Mouse (Mus musculus): ENCODE data around the gene Pdcd5. TPM values are rescaled to one million over a fixed set of nuclear protein-coding genes. Genes with fewer than 3 reads are reported as not detected.

The Pdcd5 gene
- polyA plus RNA-seq, 1 experiment from 2014 or later = 260 TPM

GRCm38 (mm10) chr7:35683409-35684122 lies 36.2 kb upstream of the Pdcd5 start:
- no peak overlapping the region for H3K4me2 ChIP-seq (ENCODE audit: low read length)
- H3K9ac ChIP-seq (ENCODE audit: low read length) = no peak overlapping the region
- no peak overlapping the region for H3K27ac ChIP-seq (ENCODE audit: low read depth)
- no peak overlapping the region for H3K4me3 ChIP-seq (ENCODE audit: low read depth, low read length)
- no peaks in the 10 kb centered on the region for H3K27me3 ChIP-seq (replicated peaks; ENCODE audit: control insufficient read depth, insufficient read depth, low read length)
- DNase-seq (ENCODE audit: low spot score) = no peak
- 87% methylated on average over 6 of the region's 6 CpGs for WGBS
- ATAC-seq (replicated peaks; ENCODE audit: low FRiP score, low TSS enrichment, low read depth) = no peak
- no peaks in the 10 kb centered on the region; the same call in 1 of the 2 replicates for H3K36me3 ChIP-seq (ENCODE audit: control insufficient read depth, insufficient read depth, low read length)
- peaks cover 4% of the 10 kb centered on the region; the same call in 1 of the 2 replicates for H3K4me1 ChIP-seq (replicated peaks; ENCODE audit: control insufficient read depth, insufficient read depth, low read length)
- no peaks in the 10 kb centered on the region for H3K9me3 ChIP-seq (ENCODE audit: control insufficient read depth, low read length)

GRCm38 (mm10) chr7:35681559-35681958 lies 34.2 kb upstream of the Pdcd5 start:
- Histone ChIP-seq H3K36me3 (ENCODE audit: control insufficient read depth, insufficient read depth, low read length) (no peaks in the 10 kb centered on the region), H3K9me3 (ENCODE audit: control insufficient read depth, low read length) (no peaks in the 10 kb centered on the region), H3K4me3 (ENCODE audit: low read depth, low read length) (no peak overlapping the region), H3K4me2 (ENCODE audit: low read length) (no peak overlapping the region), H3K27me3 (replicated peaks; ENCODE audit: control insufficient read depth, insufficient read depth, low read length) (no peaks in the 10 kb centered on the region), H3K9ac (ENCODE audit: low read length) (no peak overlapping the region), H3K4me1 (replicated peaks; ENCODE audit: control insufficient read depth, insufficient read depth, low read length) (no peaks in the 10 kb centered on the region), H3K27ac (ENCODE audit: low read depth) (no peak overlapping the region)
- no peak for DNase-seq (ENCODE audit: low spot score)
- ATAC-seq (replicated peaks; ENCODE audit: low FRiP score, low TSS enrichment, low read depth) = no peak
- WGBS = 73% methylated on average over 3 of the region's 3 CpGs

- H3K9ac ChIP-seq (ENCODE audit: low read length) = no peak overlapping the region
- WGBS = 80% methylated on average over 4 of the region's 4 CpGs
Observed at GRCm38 (mm10) chr7:35678976-35679375, 31.7 kb upstream of the Pdcd5 start.

DNA sequence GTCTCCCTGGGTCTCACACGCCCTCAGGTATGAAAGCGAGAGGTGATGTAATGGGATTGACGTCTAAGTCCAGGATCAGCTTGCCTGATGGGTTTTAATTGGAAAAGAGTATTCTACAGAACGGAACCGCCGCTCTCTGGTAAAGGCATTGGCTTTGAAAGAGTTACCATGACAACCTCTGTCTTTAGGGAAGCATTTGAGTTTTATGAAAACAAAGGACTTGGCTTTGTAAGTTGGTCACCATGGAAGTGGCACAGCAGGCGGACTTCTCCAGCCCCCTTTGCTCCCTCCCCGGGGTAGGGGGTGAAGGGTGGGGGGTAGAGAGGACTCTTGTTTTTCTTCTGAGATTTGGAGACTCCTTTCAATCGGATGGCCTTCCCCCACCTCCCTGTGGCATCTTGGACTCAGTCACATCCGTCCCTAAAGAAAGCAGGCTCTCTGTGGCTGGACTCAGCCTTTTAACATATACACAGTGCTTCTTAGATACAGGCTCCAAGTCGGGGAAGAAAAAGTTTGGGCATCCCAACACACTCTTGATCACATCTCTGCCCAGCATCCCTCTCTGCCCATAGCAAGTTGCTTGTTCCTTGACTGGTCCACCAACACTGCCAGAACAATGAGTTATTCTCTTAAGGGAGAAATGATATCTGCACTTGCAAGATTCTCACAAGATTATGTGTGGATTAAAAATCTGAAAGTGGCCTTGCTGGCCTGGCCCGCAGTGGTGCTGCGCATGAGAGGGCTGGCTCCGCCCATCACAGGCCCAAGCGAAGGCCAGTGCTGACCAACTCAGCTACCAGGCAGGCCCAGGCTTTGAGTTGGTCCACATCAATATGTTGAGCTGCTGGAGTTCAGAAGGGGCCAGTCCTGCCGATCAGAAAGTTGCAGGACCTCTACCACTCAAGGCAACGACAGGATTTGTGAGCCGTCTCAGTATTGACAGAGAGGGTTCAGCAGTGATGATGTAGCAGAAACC lies 21.0 kb upstream of the Pdcd5 start:
- Histone ChIP-seq H3K4me1 (replicated peaks; ENCODE audit: control insufficient read depth, insufficient read depth, low read length) (no peaks in the 10 kb centered on the region), H3K36me3 (ENCODE audit: control insufficient read depth, insufficient read depth, low read length) (no peaks in the 10 kb centered on the region), H3K9ac (ENCODE audit: low read length) (no peak overlapping the region), H3K4me2 (ENCODE audit: low read length) (no peak overlapping the region), H3K4me3 (ENCODE audit: low read depth, low read length) (no peak overlapping the region), H3K27ac (ENCODE audit: low read depth) (no peak overlapping the region), H3K27me3 (replicated peaks; ENCODE audit: control insufficient read depth, insufficient read depth, low read length) (no peaks in the 10 kb centered on the region), H3K9me3 (ENCODE audit: control insufficient read depth, low read length) (no peaks in the 10 kb centered on the region)
- 68% methylated on average over 18 of the region's 18 CpGs for WGBS
- ATAC-seq (replicated peaks; ENCODE audit: low FRiP score, low TSS enrichment, low read depth) (no peak), DNase-seq (ENCODE audit: low spot score) (no peak)

More at GRCm38 (mm10) chr7:35678976-35679375, 31.7 kb upstream of the Pdcd5 start:
- no peak for DNase-seq (ENCODE audit: low spot score)
- no peak overlapping the region for H3K27ac ChIP-seq (ENCODE audit: low read depth)
- H3K36me3 ChIP-seq (ENCODE audit: control insufficient read depth, insufficient read depth, low read length) = no peaks in the 10 kb centered on the region
- ATAC-seq (replicated peaks; ENCODE audit: low FRiP score, low TSS enrichment, low read depth) = no peak
- H3K4me2 ChIP-seq (ENCODE audit: low read length) = no peak overlapping the region
- no peaks in the 10 kb centered on the region for H3K4me1 ChIP-seq (replicated peaks; ENCODE audit: control insufficient read depth, insufficient read depth, low read length)
- H3K27me3 ChIP-seq (replicated peaks; ENCODE audit: control insufficient read depth, insufficient read depth, low read length) = no peaks in the 10 kb centered on the region
- no peaks in the 10 kb centered on the region for H3K9me3 ChIP-seq (ENCODE audit: control insufficient read depth, low read length)
- H3K4me3 ChIP-seq (ENCODE audit: low read depth, low read length) = no peak overlapping the region

GRCm38 (mm10) chr7:35663790-35664376 lies 16.6 kb upstream of the Pdcd5 start:
- Histone ChIP-seq H3K4me1 (replicated peaks; ENCODE audit: control insufficient read depth, insufficient read depth, low read length) (no peaks in the 10 kb centered on the region), H3K4me2 (ENCODE audit: low read length) (no peak overlapping the region), H3K27ac (ENCODE audit: low read depth) (no peak overlapping the region), H3K9ac (ENCODE audit: low read length) (no peak overlapping the region), H3K9me3 (ENCODE audit: control insufficient read depth, low read length) (no peaks in the 10 kb centered on the region), H3K27me3 (replicated peaks; ENCODE audit: control insufficient read depth, insufficient read depth, low read length) (no peaks in the 10 kb centered on the region), H3K36me3 (ENCODE audit: control insufficient read depth, insufficient read depth, low read length) (no peaks in the 10 kb centered on the region), H3K4me3 (ENCODE audit: low read depth, low read length) (no peak overlapping the region)
- DNase-seq (ENCODE audit: low spot score) = no peak
- ATAC-seq (replicated peaks; ENCODE audit: low FRiP score, low TSS enrichment, low read depth) = no peak
- 70% methylated on average over 16 of the region's 16 CpGs for whole genome bisulfite sequencing

- Histone ChIP-seq H3K9ac (ENCODE audit: low read length) (no peak overlapping the region), H3K9me3 (ENCODE audit: control insufficient read depth, low read length) (no peaks in the 10 kb centered on the region), H3K4me2 (ENCODE audit: low read length) (no peak overlapping the region), H3K36me3 (ENCODE audit: control insufficient read depth, insufficient read depth, low read length) (no peaks in the 10 kb centered on the region), H3K4me1 (replicated peaks; ENCODE audit: control insufficient read depth, insufficient read depth, low read length) (no peaks in the 10 kb centered on the region), H3K27me3 (replicated peaks; ENCODE audit: control insufficient read depth, insufficient read depth, low read length) (no peaks in the 10 kb centered on the region), H3K4me3 (ENCODE audit: low read depth, low read length) (no peak overlapping the region), H3K27ac (ENCODE audit: low read depth) (no peak overlapping the region)
- no peak for DNase-seq (ENCODE audit: low spot score)
- ATAC-seq (replicated peaks; ENCODE audit: low FRiP score, low TSS enrichment, low read depth) = no peak
- 62% methylated on average over 3 of the region's 3 CpGs for WGBS
Observed at GRCm38 (mm10) chr7:35659173-35659572, 11.9 kb upstream of the Pdcd5 start.

DNA sequence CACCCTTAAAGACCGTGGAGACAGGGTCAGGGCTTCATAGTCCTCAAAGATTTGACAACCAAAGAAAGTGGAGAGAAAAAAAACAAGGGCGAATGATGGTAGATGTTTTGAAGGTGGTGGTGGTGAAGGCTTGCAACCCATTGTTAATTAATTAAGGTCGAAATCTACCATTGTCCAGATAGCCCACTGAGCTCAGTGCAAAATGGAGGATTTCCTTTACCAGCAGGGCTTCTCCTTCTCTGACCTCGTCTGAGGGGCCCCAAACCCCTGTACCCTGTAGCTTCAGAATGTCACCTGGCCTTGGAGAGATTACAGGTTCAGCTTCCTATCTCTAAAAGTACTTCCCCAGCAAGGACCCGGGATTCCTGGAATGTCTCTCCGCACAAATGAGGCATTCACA lies 10.5 kb upstream of the Pdcd5 start:
- Histone ChIP-seq H3K9ac (ENCODE audit: low read length) (no peak overlapping the region), H3K4me2 (ENCODE audit: low read length) (no peak overlapping the region), H3K4me1 (replicated peaks; ENCODE audit: control insufficient read depth, insufficient read depth, low read length) (no peaks in the 10 kb centered on the region), H3K9me3 (ENCODE audit: control insufficient read depth, low read length) (no peaks in the 10 kb centered on the region), H3K27ac (ENCODE audit: low read depth) (no peak overlapping the region), H3K4me3 (ENCODE audit: low read depth, low read length) (no peak overlapping the region), H3K36me3 (ENCODE audit: control insufficient read depth, insufficient read depth, low read length) (no peaks in the 10 kb centered on the region), H3K27me3 (replicated peaks; ENCODE audit: control insufficient read depth, insufficient read depth, low read length) (no peaks in the 10 kb centered on the region)
- DNase-seq (ENCODE audit: low spot score) = no peak
- WGBS = 59% methylated on average over 6 of the region's 6 CpGs
- ATAC-seq (replicated peaks; ENCODE audit: low FRiP score, low TSS enrichment, low read depth) = no peak

GRCm38 (mm10) chr7:35651583-35652270 lies 4.4 kb upstream of the Pdcd5 start:
- Histone ChIP-seq H3K9ac (ENCODE audit: low read length) (no peak overlapping the region), H3K4me2 (ENCODE audit: low read length) (no peak overlapping the region), H3K27ac (ENCODE audit: low read depth) (no peak overlapping the region), H3K9me3 (ENCODE audit: control insufficient read depth, low read length) (no peaks in the 10 kb centered on the region), H3K36me3 (ENCODE audit: control insufficient read depth, insufficient read depth, low read length) (no peaks in the 10 kb centered on the region), H3K27me3 (replicated peaks; ENCODE audit: control insufficient read depth, insufficient read depth, low read length) (no peaks in the 10 kb centered on the region), H3K4me1 (replicated peaks; ENCODE audit: control insufficient read depth, insufficient read depth, low read length) (no peaks in the 10 kb centered on the region), H3K4me3 (ENCODE audit: low read depth, low read length) (no peak overlapping the region)
- 85% methylated on average over 10 of the region's 10 CpGs for WGBS
- ATAC-seq (replicated peaks; ENCODE audit: low FRiP score, low TSS enrichment, low read depth) (no peak), DNase-seq (ENCODE audit: low spot score) (no peak)
